Mouse (Mus musculus) liver, embryonic 14.5 days (tissue): ENCODE results near the gene Itga5. TPM values are rescaled to one million over a fixed set of nuclear protein-coding genes. Genes with fewer than 3 reads are reported as not detected.

Source experiments
- ATAC-seq: fragments of 200-750 bp; cut with Nextera tagmentation; 2 replicates; pipeline ENCODE4 v1.8.0; 2017; ENCODE audit warnings: moderate number of reproducible peaks, mild to moderate bottlenecking, moderate library complexity; ENCODE audit not compliant: insufficient read depth
- DNase-seq, 3 experiments: peaks; one replicate each; pipeline ENCODE4 v3.0.0-alpha.2; 2012 to 2013; ENCODE audit warnings: low read depth in 3 of 3, low spot score in 3 of 3
- H3K27ac ChIP-seq: fragments of 300-500 bp; sonication (generic); 2 replicates; pipeline ENCODE4 v1.5.1; 2014; ENCODE audit warnings: moderate library complexity, mild to moderate bottlenecking, control low read depth, inconsistent platforms
- H3K27me3 ChIP-seq: fragments of 300-500 bp; sonication (generic); 2 replicates; pipeline ENCODE4 v1.6.1; 2014; ENCODE audit warnings: mild to moderate bottlenecking, low read length, moderate library complexity; ENCODE audit not compliant: control insufficient read depth, insufficient read depth
- H3K36me3 ChIP-seq: fragments of 300-500 bp; sonication (generic); replicated peaks from 2 replicates; pipeline ENCODE4 v1.6.1; 2014; ENCODE audit warnings: low read depth; ENCODE audit not compliant: control insufficient read depth, insufficient read depth
- H3K4me1 ChIP-seq, 2 experiments: fragments of 200-500 bp in 1 of 2; fragments of 300-500 bp in 1 of 2; sonication (generic) in 1 of 2; replicated peaks; 2 replicates each; pipeline ENCODE4 v1.6.1; 2012 to 2014; ENCODE audit warnings: antibody characterized with exemption in 1 of 2, inconsistent platforms in 1 of 2, low read length in 1 of 2; ENCODE audit not compliant: control insufficient read depth in 2 of 2, insufficient read depth in 2 of 2
- H3K4me2 ChIP-seq: fragments of 300-500 bp; sonication (generic); 2 replicates; pipeline ENCODE4 v1.6.1; 2014; ENCODE audit warnings: low read depth, mild to moderate bottlenecking, control low read depth, moderate library complexity
- H3K4me3 ChIP-seq, 2 experiments: fragments of 200-500 bp in 1 of 2; fragments of 300-500 bp in 1 of 2; sonication (generic) in 1 of 2; 2 replicates each; pipeline ENCODE4 v1.5.1; 2012 to 2014; ENCODE audit warnings: low read depth in 2 of 2, low read length in 2 of 2, mild to moderate bottlenecking in 2 of 2, control low read depth in 1 of 2, inconsistent platforms in 1 of 2, moderate library complexity in 1 of 2; ENCODE audit not compliant: insufficient read depth in 1 of 2
- H3K9ac ChIP-seq: fragments of 300-500 bp; sonication (generic); replicated peaks from 2 replicates; pipeline ENCODE4 v1.6.1; 2014; ENCODE audit warnings: mild to moderate bottlenecking, control low read depth, moderate library complexity
- H3K9me3 ChIP-seq: fragments of 300-500 bp; sonication (generic); 2 replicates; pipeline ENCODE4 v1.6.1; 2016; ENCODE audit warnings: low read length, mixed read lengths; ENCODE audit not compliant: control insufficient read depth
- CTCF ChIP-seq: IDR thresholded peaks from 2 replicates; pipeline ENCODE4 v1.5.1; 2016; ENCODE audit warnings: antibody characterized with exemption, low read depth, control low read depth
- EP300 ChIP-seq: IDR thresholded peaks from 2 replicates; pipeline ENCODE4 v1.6.1; 2016; ENCODE audit warnings: antibody characterized with exemption, low read depth
- WGBS: fragments of 180-500 bp; shearing (Covaris S2); extraction: QIAGEN DNeasy Blood & Tissue Kit; methylation state at CpG from one replicate; pipeline ENCODE4 v1.1.7; 2014; ENCODE audit not compliant: insufficient replicate concordance; 5-methylcytosine and 5-hydroxymethylcytosine counted together
- polyA plus RNA-seq, 2 experiments: library from polyadenylated mRNA; depleted of rRNA in 1 of 2; stranded (reverse) in 1 of 2; unstranded in 1 of 2; fragments of >200 nt; fragmentation: Nextera tagmentation in 1 of 2; extraction: Ambion mirVana in 1 of 2; gene quantifications; 2 replicates each; pipeline versions ENCODE4 v1.2.1 to v1.2.3; 2012 to 2014

Itga5 gene
- polyA plus RNA-seq, 2 experiments = 8.4 to 9.9 TPM

DNA sequence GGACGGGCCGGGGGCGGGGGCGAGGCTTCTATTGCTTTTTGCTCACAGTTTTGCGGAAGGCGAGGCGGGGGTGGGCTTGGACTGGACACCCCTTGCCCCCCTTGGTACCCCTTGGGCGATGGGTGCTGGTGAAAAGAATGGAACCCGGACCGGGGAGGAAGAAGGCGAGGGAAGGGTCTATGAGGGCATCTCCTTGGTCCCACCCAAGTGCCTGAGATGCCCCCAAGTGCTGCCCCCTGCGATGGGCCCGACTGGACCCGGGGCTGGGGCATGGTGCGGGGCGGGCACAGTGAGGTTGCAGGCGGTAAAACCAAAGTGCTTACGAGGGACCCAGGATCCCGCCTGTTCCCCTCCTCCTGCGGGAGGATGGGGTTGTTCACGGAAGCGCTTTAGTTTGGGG is 52.4 kb downstream of the Itga5 start:
- WGBS = 70% methylated on average over 22 of the region's 22 CpGs
- ATAC-seq (no peak), DNase-seq (no peak)
- Histone ChIP-seq H3K4me2 (no peak overlapping the region), H3K36me3 (no peaks in the 10 kb centered on the region), H3K9me3 (no peaks in the 10 kb centered on the region), H3K4me3 (no peak overlapping the region), H3K4me1 (no peaks in the 10 kb centered on the region), H3K27ac (no peak overlapping the region), H3K27me3 (no peaks in the 10 kb centered on the region; the same call in 1 of the 2 replicates), H3K9ac (no peak overlapping the region)
- TF ChIP-seq EP300 = no peak
- TF ChIP-seq CTCF = no peak

DNA sequence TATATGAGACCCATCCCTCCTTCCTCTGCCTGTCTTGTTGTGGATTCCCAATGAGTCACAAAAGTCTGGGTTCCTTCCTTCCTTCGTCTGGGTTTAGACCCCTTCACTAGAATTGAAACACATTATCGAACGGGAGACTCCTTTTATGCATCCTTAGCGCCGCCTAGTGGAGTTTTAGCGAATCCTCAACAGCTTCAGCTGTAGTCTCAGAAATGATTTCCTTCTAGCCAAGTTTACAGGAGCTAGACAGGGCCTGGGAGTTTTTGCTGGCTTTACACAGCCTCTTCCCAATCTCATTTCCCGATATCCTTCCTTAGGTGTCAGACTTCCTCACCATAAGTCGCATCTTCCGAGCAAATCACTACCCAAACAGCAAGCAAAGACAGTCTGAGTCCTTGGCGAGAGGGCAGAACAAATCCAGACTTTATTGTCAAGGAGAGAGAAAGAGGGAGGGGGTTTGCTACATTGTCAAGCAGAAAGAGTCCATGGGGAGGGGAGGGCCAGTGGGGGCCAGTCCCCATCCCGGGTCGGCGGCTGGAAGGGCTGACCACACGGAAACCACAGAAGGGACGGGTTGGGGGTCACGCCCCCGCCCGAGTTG is 53.0 kb downstream of the Itga5 start:
- Histone ChIP-seq H3K4me1 (no peaks in the 10 kb centered on the region), H3K36me3 (no peaks in the 10 kb centered on the region), H3K9ac (no peak overlapping the region), H3K4me2 (no peak overlapping the region), H3K9me3 (no peaks in the 10 kb centered on the region), H3K4me3 (no peak overlapping the region), H3K27me3 (peaks cover 2% of the 10 kb centered on the region; the same call in 1 of the 2 replicates), H3K27ac (no peak overlapping the region)
- TF ChIP-seq EP300 = no peak
- peak; percentile 76 for TF ChIP-seq CTCF
- DNase-seq (peak; percentile 47 to 61 (median 50)), ATAC-seq (no peak)
- 28% methylated on average over 18 of the region's 18 CpGs for WGBS

DNA sequence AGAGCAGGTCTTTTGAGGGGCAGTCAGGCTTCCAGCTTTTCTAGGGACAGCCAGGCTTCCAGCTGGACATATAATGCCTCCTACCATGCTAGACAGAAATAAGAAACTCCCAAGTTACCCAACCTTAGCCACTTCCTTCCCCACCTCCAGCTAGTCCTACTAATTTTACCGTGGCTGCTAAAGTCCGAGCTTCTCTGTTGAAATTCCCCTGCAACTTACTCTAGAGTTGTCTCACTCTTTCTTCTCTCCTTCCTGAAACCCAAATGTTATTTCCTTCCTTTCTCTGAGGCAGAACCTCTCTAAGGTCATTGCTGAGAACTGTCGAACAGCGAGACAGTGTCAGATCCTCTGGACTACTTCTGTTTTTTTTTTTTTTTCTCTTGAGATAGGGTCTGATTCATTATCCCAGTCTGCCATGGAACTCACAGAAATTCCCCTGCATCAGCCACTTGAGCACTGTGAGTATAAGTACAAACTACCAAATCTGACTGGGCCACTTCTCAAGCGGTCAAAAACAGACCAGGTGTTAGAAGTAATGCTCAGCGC is 56.1 kb downstream of the Itga5 start, which contains the start of gene Gpr84:
Gpr84 (minus strand) TSS at position 248 of the 546 bp plus-strand sequence.
- TF ChIP-seq EP300 (no peak), CTCF (no peak)
- peaks cover 0 to 19% of the 10 kb centered on the region in 2 experiments; a peak in 2 of 4 replicates for H3K4me1 ChIP-seq
- H3K9me3 ChIP-seq = no peaks in the 10 kb centered on the region
- DNase-seq (no peak), ATAC-seq (no peak)
- H3K9ac ChIP-seq = no peak within 1 kb of the TSS
- H3K27ac ChIP-seq = no peak within 1 kb of the TSS
- no peaks in the 10 kb centered on the region for H3K36me3 ChIP-seq
- 16% methylated on average over 6 of the region's 6 CpGs for WGBS
- H3K4me2 ChIP-seq = no peak within 1 kb of the TSS
- H3K27me3 ChIP-seq = peaks cover 10% of the 10 kb centered on the region
- H3K4me3 ChIP-seq = no peak within 1 kb of the TSS

DNA sequence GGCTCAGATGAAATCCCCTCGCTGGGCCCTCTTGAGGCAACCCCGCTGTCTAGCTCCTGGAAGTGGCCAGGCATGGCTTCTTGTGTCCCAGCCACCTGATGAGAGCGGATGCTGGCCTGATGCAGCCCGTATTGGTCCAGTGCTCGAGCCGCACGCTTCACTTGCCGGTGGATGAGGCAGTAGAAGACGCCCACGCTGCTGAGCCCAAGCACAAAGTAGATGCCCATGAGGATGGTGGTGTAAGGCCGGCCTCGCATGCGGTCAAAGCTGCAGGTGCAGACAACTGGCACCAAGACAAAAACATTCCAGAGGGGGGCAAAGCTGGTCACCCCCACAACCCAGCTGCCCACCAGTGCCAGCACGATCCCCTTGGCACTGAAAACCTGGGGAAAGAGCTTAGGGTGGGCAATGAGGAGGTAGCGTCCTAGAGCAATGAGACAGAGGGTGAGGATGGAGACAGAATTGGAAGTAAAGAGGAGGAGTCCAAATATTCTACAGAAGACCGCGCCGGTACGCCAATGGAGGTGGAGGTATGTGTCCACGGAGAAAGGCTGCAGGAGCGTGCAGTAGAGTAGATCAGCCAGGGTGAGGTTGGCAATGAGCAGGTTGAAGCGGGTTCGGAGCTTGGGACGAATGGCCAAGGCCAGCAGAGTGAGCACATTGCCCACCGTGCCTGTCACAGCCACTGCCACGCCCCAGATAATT is 57.5 kb downstream of the Itga5 start:
- Histone ChIP-seq H3K27ac (no peak overlapping the region), H3K9ac (no peak overlapping the region), H3K27me3 (peaks cover 23% of the 10 kb centered on the region), H3K4me1 (peaks cover 5 to 24% of the 10 kb centered on the region in 2 experiments; a peak in 3 of 4 replicates), H3K9me3 (no peaks in the 10 kb centered on the region), H3K4me3 (no peak overlapping the region), H3K36me3 (no peaks in the 10 kb centered on the region), H3K4me2 (peak overlapping the region; percentile 44)
- WGBS = 61% methylated on average over 26 of the region's 26 CpGs
- TF ChIP-seq EP300 (no peak), CTCF (no peak)
- DNase-seq (no peak), ATAC-seq (no peak)
